Mouse (Mus musculus) gastrocnemius, adult 8-10 months (tissue): ENCODE data around the gene Shroom1. TPM values are rescaled to one million over a fixed set of nuclear protein-coding genes. Genes with fewer than 3 reads are reported as not detected.
"Not testable (repeated sequence)": the region's sequence is repeated elsewhere in the genome, so short reads cannot be mapped to it uniquely, and the experiment has no call there.

Experiments used
- DNase-seq, 2 experiments: peaks; one replicate each; pipeline ENCODE4 v3.0.0; 2022; ENCODE audit warnings: low spot score in 2 of 2
- total RNA-seq, 4 experiments: library from RNA; stranded (reverse); gene quantifications; 2 replicates each; pipeline ENCODE4 v1.2.4; 2022

Gene Shroom1
- 1 to 10 TPM in 1 of 4 experiments, under 1 TPM in 3; 0.29 to 1.2 (median 0.74) TPM for total RNA-seq

GRCm38 (mm10) chr11:53456474-53457371, at the start of gene Shroom1, which contains the start of gene Gm10447:
TSS of gene Shroom1 (plus strand) at chr11:53457205.
TSS of gene Gm10447 (minus strand) at chr11:53457110.
- DNase-seq = peak; percentile 25 to 42

GRCm38 (mm10) chr11:53411738-53412137, 45.3 kb upstream of the Shroom1 start:
- DNase-seq = no peak

- DNase-seq = no peak
These were observed 43.1 kb upstream of the Shroom1 start for GRCm38 (mm10) chr11:53413871-53414270.

GRCm38 (mm10) chr11:53418048-53418447, 39.0 kb upstream of the Shroom1 start:
- no peak for DNase-seq

DNA sequence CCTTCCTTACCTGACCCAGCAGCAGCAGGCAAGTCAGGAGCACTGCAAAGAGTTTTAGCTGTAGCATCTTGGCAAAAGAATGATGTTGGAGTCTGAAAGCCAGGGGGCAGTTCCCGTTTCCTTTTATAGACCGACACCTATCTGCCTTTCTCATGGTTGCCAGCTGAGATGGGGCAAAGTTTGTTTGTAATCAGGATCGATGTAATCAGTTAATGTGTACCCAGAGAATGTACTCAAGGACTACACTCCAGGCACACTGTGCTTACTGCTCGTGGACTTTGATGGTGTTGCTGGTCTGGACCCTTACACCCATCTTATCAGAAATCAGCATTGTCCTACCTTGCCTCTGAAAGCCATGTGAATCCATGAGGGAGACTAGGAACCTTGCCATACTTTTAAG, 34.0 kb upstream of the Shroom1 start, which contains the start of gene Leap2:
Leap2 (minus strand) TSS at position 135 of the 400 bp plus-strand sequence.
- no peak for DNase-seq

DNA sequence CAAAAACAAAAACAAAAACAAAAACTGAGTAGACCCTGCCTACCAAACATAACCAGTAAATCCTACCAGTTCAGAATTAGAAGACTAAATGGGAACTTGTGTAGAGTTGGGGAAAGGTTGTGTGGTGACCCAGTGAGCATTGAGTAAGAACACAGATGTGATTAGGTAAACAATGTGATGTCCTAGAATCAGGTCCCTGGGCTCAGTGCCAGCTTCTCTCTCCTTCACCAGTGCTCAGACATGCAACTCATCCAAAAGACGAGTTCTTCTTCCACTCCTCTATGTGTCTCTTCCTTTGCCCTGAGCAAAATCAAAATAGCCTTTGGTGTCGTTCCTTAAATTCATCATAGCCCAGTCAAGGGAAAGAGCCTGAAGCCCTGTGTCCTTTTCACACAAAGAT, 32.2 kb upstream of the Shroom1 start:
- DNase-seq = no peak

DNA sequence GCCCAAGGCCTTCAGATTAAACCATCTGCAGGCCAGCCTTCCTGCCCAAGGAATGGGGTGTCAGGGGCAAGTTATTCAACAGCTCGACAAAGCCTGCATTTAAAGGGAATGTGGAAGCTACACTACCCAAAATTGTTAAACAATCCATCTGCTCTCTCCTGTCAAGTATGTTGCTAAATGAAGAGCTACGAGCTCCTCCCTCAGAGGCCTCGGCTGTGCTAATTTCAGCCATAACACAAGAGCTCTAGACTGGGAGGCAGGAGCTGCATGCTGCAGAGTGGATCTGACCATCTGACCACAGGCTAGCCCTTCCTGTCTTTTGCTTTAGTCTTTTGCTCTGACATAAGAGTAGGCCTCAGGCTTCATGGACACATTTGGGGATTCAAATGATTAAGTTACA, 31.8 kb upstream of the Shroom1 start:
- DNase-seq = no peak

DNA sequence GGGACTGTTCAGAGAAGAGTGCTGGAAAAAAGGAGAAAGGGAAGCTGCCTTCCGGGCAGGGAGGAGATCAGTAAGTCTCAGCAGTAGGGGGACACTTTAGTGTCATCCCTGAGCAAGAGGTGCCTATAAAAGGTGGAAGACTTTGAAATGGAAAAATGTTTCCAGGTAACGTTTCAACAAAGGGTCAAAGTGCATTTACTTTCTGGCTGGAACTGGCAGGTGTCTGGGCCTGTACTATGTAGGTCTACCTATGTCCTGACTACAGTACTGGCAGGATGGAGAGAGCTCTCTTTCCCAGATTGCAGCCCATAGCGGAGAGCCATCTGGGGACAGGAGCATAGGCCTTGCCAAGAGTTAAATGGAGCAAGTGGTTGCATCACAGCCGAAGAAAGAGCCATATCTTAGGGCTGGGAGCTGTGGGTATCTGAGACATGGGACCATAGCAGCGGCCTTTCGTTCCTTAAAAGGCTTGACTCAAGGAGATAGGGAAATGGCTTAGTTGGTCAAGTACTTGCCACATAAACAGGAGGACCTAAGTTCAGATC, 31.2 kb upstream of the Shroom1 start:
- no peak for DNase-seq

- DNase-seq = not testable (repeated sequence)
These were observed 30.1 kb upstream of the Shroom1 start for GRCm38 (mm10) chr11:53426914-53427313.

DNA sequence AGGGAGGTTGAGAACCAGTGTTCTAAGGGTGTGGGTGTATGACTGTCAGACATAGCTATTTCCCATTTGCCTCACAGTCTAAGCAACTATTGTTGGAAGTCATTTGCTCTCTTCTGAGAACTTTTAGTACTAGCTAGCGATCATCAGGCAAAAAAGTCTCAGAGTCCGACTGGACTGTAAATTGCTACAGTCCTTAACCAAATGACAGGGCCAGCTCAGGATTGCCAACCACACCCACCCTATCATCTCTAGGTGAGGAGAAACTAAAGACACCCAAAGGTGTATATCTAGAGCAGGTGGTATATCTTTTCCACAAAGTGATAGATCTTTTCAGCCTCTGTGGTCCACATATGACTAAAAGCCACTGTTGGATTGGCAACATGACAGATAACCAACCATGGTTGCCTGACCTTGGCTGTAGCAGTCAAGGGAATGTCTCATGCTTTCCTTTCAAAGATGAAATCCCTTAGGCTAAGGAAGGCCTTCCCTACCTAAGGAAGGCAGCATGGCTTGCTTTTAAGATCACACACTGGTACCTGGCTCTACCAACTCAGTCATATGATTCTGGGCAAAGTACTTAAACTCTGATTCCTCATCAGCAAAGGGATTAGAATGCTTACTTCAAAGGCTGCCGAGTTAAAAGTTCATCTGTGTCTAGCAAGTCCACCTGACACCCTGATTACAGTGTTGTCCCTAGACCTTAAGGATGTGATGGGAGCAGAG, 28.9 kb upstream of the Shroom1 start:
- DNase-seq = no peak

GRCm38 (mm10) chr11:53428716-53429057, 28.3 kb upstream of the Shroom1 start:
- no peak for DNase-seq

- DNase-seq = no peak
These were observed 27.8 kb upstream of the Shroom1 start for GRCm38 (mm10) chr11:53429182-53429581.

DNA sequence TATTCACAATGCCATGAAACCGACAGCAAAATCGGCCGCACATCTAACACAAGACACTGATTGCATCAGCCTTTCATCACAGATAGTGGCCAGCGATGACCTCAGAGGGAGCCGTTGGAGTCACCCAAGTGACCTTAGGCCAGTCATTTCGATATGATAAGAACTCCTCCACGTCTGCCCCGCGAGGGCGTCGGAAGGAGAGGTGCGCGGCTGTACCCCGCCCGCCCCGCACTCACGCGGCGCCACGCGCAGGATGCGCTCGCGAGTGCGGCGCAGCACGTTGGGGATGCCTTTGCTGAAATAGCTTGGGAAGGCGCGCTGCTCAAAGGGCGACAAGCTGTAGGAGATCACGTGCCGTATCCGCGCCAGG, 26.7 kb upstream of the Shroom1 start:
- peak in 1 of 2 experiments; percentile 31 for DNase-seq

DNA sequence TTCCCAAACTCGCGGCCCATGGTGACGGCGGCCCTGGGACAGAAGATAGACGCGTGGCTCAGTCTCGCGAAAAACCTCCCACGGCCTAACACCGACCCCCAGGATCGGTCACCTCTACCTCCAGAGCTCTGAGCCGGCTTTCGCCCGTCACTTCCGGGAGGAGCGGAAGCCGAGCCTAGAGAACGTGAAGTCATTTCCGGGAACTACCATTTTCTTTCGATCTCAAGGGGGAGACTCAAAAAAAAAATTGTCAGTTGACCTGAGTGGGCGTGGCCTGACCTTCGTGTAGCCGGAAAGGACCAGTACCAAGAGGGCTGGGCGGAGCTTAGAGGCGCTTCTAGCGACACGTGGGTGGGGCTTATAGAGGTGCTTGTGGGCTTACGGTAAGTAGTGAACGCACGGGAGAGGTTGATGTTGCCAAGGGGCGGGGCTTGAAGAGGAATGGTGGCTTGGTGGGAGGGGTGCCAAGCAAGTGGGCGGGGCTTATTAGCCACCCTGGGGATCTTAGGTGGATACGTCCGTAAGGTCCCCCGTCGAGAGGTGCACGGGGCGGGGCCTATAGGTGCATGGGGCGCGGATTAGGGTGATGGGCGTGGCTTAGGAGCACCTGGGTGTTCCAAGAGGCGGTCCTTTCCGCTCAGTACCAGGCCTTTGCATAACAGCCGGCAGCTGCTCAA, 26.2 kb upstream of the Shroom1 start, which contains the start of the genes Uqcrq and Gdf9:
Uqcrq (minus strand) TSS at position 162 of the 677 bp plus-strand sequence.
Gdf9 (plus strand) TSS at position 354 of the 677 bp plus-strand sequence.
- DNase-seq = peak; percentile 100

DNA sequence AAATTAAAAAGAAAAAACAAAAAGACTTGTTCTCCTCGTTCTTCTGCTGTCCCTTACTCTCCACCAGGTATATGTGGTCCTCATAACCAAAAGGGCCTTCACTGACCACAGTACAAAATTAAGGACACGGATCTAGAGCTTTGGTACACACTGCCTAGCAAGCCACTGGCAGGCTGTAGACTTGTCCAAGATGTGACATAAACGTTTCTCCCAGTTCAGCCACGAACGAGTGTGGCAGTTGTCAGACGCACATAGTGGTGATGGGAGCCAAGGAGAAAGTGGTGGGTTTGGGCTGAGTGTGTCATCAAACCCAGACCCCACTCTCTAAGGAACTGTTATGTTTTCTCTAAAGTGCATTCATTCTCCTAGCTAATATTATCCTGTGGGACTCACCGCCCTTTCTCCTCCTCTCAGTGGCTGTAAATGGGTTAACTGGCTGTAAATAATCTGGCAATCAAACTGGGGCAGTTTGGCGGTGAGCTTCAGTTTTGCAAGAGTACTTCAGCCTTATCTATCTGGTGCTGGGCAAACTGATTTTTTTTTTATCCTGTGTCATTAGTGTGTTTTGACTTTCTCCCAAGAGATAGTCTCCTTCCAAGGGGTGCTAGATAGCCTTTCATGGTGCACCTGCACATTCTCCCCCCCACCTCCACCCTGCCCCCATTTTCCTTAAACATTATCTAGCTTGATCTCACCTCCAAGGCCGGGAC, 25.5 kb upstream of the Shroom1 start:
- DNase-seq = no peak

- DNase-seq = no peak
These were observed 23.9 kb upstream of the Shroom1 start for GRCm38 (mm10) chr11:53433057-53433456.

GRCm38 (mm10) chr11:53435504-53435903, 21.5 kb upstream of the Shroom1 start:
- DNase-seq = no peak

DNA sequence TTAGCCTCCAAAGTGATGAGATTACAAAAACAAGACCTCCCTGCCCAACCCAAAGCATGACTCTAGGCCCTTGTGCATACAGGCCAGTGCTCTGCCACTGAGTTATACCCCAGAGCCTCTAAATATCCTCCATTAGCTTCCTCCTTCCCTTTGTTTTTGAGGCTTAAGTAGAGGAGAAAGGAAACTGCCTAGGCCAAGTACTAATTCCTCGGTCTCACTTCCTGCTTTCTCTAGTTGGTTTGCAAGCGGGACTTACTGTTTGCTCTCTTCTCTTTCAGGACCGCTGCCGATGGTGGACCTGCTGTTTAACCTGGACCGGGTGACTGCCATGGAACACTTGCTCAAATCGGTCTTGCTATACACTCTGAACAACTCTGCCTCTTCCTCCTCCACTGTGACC, 20.7 kb upstream of the Shroom1 start:
- no peak for DNase-seq

- no peak for DNase-seq
These were observed 15.1 kb upstream of the Shroom1 start for GRCm38 (mm10) chr11:53441921-53442320.

DNA sequence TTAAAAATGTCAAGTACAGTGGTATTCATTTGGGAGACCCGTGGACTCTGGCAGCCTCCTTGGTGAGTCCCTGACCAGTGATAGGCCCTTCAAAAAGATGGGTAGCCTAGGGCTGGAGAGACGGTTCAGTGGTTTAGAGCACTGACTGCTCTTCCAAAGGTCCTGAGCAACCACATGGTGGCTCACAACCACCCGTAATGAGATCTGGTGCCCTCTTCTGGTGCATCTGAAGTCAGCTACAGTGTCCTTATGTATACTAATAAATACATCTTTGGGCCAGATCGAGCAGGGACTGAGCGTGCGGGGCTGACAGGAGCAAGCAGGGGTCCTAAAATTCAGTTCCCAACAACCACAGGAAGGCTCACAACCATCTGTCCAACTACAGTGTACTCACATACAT, 13.1 kb upstream of the Shroom1 start:
- DNase-seq = no peak

DNA sequence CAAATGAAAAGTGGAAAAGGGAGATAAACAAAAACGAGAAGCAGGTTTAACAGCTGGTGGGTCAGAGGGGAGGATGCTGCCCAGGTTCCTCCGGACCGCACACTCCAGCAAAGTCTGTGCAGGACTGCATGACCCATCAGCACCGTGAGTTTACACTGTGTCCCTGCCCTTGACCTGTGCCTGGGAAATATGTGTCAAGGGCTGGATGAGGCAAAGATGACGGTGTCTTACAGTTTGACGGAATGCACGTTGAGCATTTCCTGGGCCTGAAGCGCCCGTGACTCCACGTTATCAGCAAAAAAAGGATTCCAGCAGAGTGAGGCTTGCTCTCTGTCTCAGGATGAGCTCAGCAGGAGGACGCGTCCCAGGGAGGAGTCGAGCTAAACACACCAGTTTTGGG, 11.4 kb upstream of the Shroom1 start:
- DNase-seq = no peak
